Mouse (Mus musculus) right cerebral cortex, postnatal 10 days (tissue): ENCODE measurements around the gene Faap20.

Experiments
- DNase-seq, 2 experiments: peaks; one replicate each; pipeline ENCODE4 v3.0.0; 2021; ENCODE audit warnings: low spot score in 2 of 2

The Faap20 gene

GRCm38 (mm10) chr4:155221106-155221505, 28.5 kb upstream of the Faap20 start:
- no peak for DNase-seq

GRCm38 (mm10) chr4:155221599-155222551, 27.7 kb upstream of the Faap20 start:
- peak; percentile 85 to 86 for DNase-seq

- no peak for DNase-seq
These were observed 27.1 kb upstream of the Faap20 start, which contains the start of gene Ski for GRCm38 (mm10) chr4:155222552-155222840. TSS of gene Ski (minus strand) at chr4:155222592.

- peak; percentile 97 to 99 for DNase-seq
These were observed 26.6 kb upstream of the Faap20 start for GRCm38 (mm10) chr4:155222841-155223593.

GRCm38 (mm10) chr4:155223594-155224528, 25.7 kb upstream of the Faap20 start:
- no peak for DNase-seq

- DNase-seq: no peak
These were observed 23.7 kb upstream of the Faap20 start for GRCm38 (mm10) chr4:155225918-155226317.

- no peak for DNase-seq
These were observed 21.6 kb upstream of the Faap20 start for GRCm38 (mm10) chr4:155227986-155228385.

- no peak for DNase-seq
These were observed 21.1 kb upstream of the Faap20 start for GRCm38 (mm10) chr4:155228461-155228860.

GRCm38 (mm10) chr4:155233878-155234277, 15.7 kb upstream of the Faap20 start:
- DNase-seq: peak; percentile 89 to 90

- DNase-seq: peak; percentile 62 to 70
These were observed 15.0 kb upstream of the Faap20 start for GRCm38 (mm10) chr4:155234371-155235310.

- peak; percentile 97 for DNase-seq
These were observed 14.1 kb upstream of the Faap20 start for GRCm38 (mm10) chr4:155235311-155236119.

- DNase-seq: no peak
These were observed 12.7 kb upstream of the Faap20 start for GRCm38 (mm10) chr4:155236737-155237385.

- DNase-seq: no peak
These were observed 11.3 kb upstream of the Faap20 start for GRCm38 (mm10) chr4:155238276-155238675.

GRCm38 (mm10) chr4:155239494-155239893, 10.1 kb upstream of the Faap20 start:
- no peak for DNase-seq

- DNase-seq: no peak
These were observed 7.8 kb upstream of the Faap20 start for GRCm38 (mm10) chr4:155241789-155242188.

- no peak for DNase-seq
These were observed 7.3 kb upstream of the Faap20 start for GRCm38 (mm10) chr4:155242292-155242691.

GRCm38 (mm10) chr4:155243233-155243632, 6.4 kb upstream of the Faap20 start:
- DNase-seq: peak in 1 of 2 experiments; percentile 67

GRCm38 (mm10) chr4:155245770-155246492, 3.7 kb upstream of the Faap20 start:
- no peak for DNase-seq
